Mouse (Mus musculus) layer of hippocampus, adult 8-10 months (tissue): Measurements from ENCODE around the gene Gm12800. TPM values are rescaled to one million over a fixed set of nuclear protein-coding genes. Genes with fewer than 3 reads are reported as not detected.
"Not testable (repeated sequence)": the region's sequence is repeated elsewhere in the genome, so short reads cannot be mapped to it uniquely, and the experiment has no call there.

Experiments used
- DNase-seq, 2 experiments: peaks; one replicate each; pipeline ENCODE4 v3.0.0; 2022; ENCODE audit warnings: low spot score in 2 of 2
- total RNA-seq, 4 experiments: library from RNA; stranded (reverse); gene quantifications; 2 replicates each; pipeline ENCODE4 v1.2.4; 2022

Gene Gm12800
- not detected for total RNA-seq

GRCm38 (mm10) chr4:101908821-101909220, at the start of gene Gm12800:
Gm12800 (plus strand) TSS chr4:101909121.
- not testable (repeated sequence) for DNase-seq

GRCm38 (mm10) chr4:101860873-101861272, 48.0 kb upstream of the Gm12800 start:
- DNase-seq, result peak; percentile 7 to 28

DNA sequence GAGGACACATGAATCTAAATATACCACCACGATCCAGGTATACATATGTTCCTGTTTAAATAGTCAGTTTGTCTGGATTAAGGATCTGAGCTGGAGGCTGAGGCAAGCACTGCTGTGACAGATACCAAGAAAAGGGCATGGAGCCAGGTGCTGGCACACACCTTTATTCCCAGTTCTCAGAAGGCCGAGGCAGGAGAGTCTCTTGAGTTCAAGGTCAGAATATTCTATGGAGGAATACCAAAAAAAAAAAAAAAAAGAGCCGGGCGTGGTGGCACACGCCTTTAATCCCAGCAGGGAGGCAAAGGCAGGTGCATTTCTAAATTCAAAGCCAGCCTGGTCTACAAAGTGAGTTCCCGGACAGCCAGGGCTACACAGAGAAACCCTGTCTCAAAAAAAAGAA, 46.6 kb upstream of the Gm12800 start:
- DNase-seq, result no peak

DNA sequence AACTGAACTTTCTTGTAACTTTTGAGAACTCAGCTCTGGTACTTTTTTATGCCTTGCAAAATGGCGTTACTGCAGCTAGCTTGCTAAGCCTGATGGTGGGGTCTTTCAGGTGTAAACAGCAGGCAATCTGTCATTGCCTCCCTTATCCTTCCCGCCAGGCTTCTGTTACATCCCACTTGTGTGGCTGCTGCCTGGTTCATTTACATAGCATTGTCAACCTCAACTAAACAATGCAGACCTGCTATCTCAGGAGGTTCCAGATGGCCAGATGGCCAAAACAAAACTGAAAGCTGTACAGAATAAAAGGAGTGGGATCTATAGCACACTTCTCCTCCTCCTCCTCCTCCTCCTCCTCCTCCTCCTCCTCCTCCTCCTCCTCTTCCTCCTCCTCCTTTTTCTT, 36.9 kb upstream of the Gm12800 start:
- DNase-seq, result not testable (repeated sequence)

DNA sequence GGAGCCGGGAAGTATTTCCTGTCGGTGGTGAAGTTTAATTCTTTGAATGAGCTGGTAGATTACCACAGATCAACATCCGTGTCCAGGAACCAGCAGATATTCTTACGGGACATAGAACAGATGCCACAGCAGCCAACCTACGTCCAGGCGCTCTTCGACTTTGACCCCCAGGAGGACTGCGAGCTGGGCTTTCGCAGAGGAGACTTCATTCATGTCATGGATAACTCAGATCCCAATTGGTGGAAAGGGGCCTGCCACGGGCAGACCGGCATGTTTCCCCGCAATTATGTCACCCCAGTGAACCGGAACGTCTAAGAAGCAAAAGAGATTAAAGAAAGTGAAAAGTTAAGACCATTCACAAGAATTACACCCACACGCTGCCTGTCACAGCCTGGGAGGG, 33.2 kb upstream of the Gm12800 start:
- DNase-seq, result not testable (repeated sequence)

DNA sequence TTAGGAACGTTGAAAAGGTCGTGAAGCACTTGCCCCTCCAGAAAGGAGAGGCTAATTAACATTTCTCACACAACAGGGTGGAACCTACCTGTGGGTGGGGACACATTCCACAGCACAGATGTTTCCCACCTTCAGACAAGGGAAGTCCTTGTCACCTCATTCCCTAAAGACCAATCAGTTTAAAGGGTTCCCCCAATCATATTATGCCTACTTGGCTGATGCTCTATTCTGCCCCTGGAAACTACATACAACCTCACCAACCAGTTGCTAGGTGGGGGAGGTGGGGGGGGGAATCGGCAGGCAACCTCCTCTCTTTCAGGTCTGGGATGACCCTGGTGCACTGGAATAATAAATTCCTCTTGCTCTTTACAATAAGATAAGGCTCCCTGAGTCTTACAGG, 25.3 kb upstream of the Gm12800 start:
- no peak for DNase-seq

GRCm38 (mm10) chr4:101889377-101889776, 19.5 kb upstream of the Gm12800 start:
- DNase-seq, result no peak

GRCm38 (mm10) chr4:101893656-101894420, 15.1 kb upstream of the Gm12800 start, which contains the start of gene C130073F10Rik:
C130073F10Rik (minus strand) TSS chr4:101893789.
- no peak for DNase-seq

- DNase-seq, result not testable (repeated sequence)
These were observed 31.2 kb downstream of the Gm12800 start, which contains the start of gene Gm12794 for GRCm38 (mm10) chr4:101940107-101940506. Gm12794 (plus strand) TSS chr4:101940407.

Other genes with a start within 250 kb of the Gm12800 start
- gene Lepr, start 191.7 kb upstream of the Gm12800 start, total RNA-seq, result 1 to 10 TPM; 1.8 to 3.3 (median 3.1) TPM
- gene B020004J07Rik, start 65.1 kb upstream of the Gm12800 start, total RNA-seq, result not detected
- not detected for gene C130073F10Rik, start 15.3 kb upstream of the Gm12800 start, total RNA-seq
- gene Gm12794, start 31.3 kb downstream of the Gm12800 start, total RNA-seq, result not detected
- gene Gm12790, start 71.9 kb downstream of the Gm12800 start, total RNA-seq, result not detected
- not detected for gene Gm12789, start 77.5 kb downstream of the Gm12800 start, total RNA-seq
- 10 to 100 TPM; 67.4 to 82.7 (median 71.2) TPM for gene Pde4b, start 178.4 kb downstream of the Gm12800 start, total RNA-seq